Mouse (Mus musculus) thymus, adult 2 months (tissue): ENCODE measurements around the gene Cmas.

Experiments
- CTCF ChIP-seq: fragments of 200-500 bp; IDR thresholded peaks from 2 replicates; pipeline ENCODE4 v1.5.1; 2012; ENCODE audit warnings: mild to moderate bottlenecking, control low read depth, low read length, moderate library complexity, borderline replicate concordance; ENCODE audit not compliant: control insufficient read depth, poor library complexity, insufficient read depth; ENCODE audit errors: extremely low read depth
- POLR2A ChIP-seq: fragments of 200-500 bp; IDR thresholded peaks from 2 replicates; pipeline ENCODE4 v1.6.1; 2012; ENCODE audit warnings: mild to moderate bottlenecking, low read length, control low read depth, moderate library complexity; ENCODE audit not compliant: control insufficient read depth, poor library complexity, insufficient read depth; ENCODE audit errors: extremely low read depth

DNA sequence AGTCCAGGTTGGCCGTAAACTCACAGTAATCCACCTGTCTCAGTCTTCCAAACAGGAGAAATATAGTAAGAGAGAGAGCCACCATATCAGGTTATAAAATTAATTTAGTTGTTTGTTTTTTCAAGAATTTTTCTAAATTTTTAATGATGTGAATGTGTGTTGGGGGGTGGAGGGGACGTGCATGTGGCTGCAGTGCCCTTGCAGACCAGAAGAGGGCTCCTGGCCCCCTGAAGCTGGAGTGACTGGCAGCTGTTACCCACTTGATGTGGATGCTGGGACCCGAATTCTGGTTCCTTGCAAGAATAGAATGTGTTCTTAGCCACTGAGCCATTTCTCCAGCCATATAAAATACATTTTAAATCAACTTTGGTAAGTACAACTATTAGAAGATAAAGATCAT is 49.8 kb upstream of the Cmas start:
- peak; percentile 49; the same call in 1 of the 2 replicates for TF ChIP-seq CTCF
- no peak for TF ChIP-seq POLR2A
